Mouse (Mus musculus): ENCODE measurements around the gene Fap. TPM values are rescaled to one million over a fixed set of nuclear protein-coding genes. Genes with fewer than 3 reads are reported as not detected.

Gene Fap
- total and polyA plus RNA-seq, 2 experiments from 2014 or later, result 0.86 to 3.3 TPM

DNA sequence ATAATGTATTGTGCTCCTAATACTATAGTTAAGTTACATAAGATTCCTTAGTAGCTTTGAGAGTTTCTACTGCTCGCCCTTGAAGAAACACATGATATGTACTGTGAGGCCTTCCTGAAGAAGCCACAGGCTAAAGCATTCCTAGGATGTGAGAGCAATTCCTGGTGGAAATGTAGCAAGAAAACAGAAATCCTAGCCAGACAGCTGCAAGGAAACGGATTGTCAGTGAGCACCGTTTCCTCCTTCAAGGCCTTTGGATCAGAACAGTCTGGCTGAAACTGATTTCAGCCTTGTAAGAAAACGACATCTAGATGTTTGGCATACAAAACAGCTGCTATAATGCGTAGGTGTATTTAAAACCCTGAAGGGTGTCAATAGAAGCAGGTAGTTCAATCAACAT, 22.7 kb upstream of the Fap start:
- no peak overlapping the region for H3K27ac ChIP-seq (ENCODE audit: low read depth, low read length)
- H3K27me3 ChIP-seq (ENCODE audit: insufficient read depth, low read length), result no peaks in the 10 kb centered on the region
- H3K36me3 ChIP-seq (ENCODE audit: insufficient read depth), result no peaks in the 10 kb centered on the region
- H3K4me3 ChIP-seq (ENCODE audit: low read depth, low read length), result no peak overlapping the region
- ATAC-seq (no peak), DNase-seq (no peak)
- H3K4me1 ChIP-seq (ENCODE audit: insufficient read depth), result no peaks in the 10 kb centered on the region
- TF ChIP-seq CTCF (IDR thresholded peaks at IDR 0.05; ENCODE audit: low read depth), result no peak
- no peak overlapping the region for H3K9ac ChIP-seq
- 92% methylated on average over 5 of the region's 5 CpGs for WGBS
- no peaks in the 10 kb centered on the region for H3K9me3 ChIP-seq (ENCODE audit: low read length)
- H3K4me2 ChIP-seq (ENCODE audit: low read depth), result no peak overlapping the region

GRCm38 (mm10) chr2:62594491-62594890, 20.6 kb upstream of the Fap start:
- H3K27ac ChIP-seq (ENCODE audit: low read depth, low read length), result no peak overlapping the region
- H3K4me3 ChIP-seq (ENCODE audit: low read depth, low read length), result no peak overlapping the region
- 61% methylated on average over 2 of the region's 2 CpGs for WGBS
- H3K4me1 ChIP-seq (ENCODE audit: insufficient read depth), result no peaks in the 10 kb centered on the region
- H3K4me2 ChIP-seq (ENCODE audit: low read depth), result no peak overlapping the region
- no peak for ATAC-seq
- no peaks in the 10 kb centered on the region for H3K9me3 ChIP-seq (ENCODE audit: low read length)
- H3K9ac ChIP-seq, result no peak overlapping the region
- no peak for DNase-seq
- no peaks in the 10 kb centered on the region for H3K27me3 ChIP-seq (ENCODE audit: insufficient read depth, low read length)
- TF ChIP-seq CTCF (IDR thresholded peaks at IDR 0.05; ENCODE audit: low read depth), result no peak
- no peaks in the 10 kb centered on the region for H3K36me3 ChIP-seq (ENCODE audit: insufficient read depth)

DNA sequence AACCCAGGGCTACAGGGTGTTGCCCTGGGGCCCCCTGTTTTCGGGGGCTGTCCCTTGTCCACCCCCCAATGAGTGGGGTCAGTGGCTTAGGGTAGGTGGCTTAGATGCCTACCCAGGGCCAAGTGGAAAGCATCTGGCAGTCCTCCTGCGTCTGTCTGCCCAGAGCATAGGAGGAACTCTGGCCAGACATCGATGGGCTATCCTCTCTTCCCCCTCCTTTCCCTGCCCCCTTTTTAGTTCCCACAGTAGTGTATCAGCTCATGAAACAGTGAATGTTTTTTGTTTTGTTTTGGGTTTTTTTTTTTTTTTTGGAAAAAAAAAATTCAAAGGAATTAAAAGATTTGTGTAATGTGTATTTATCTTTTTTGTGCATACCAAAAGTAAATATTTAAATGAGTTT, 17.7 kb upstream of the Fap start:
- ATAC-seq, result no peak
- 76% methylated on average over 3 of the region's 3 CpGs for WGBS

DNA sequence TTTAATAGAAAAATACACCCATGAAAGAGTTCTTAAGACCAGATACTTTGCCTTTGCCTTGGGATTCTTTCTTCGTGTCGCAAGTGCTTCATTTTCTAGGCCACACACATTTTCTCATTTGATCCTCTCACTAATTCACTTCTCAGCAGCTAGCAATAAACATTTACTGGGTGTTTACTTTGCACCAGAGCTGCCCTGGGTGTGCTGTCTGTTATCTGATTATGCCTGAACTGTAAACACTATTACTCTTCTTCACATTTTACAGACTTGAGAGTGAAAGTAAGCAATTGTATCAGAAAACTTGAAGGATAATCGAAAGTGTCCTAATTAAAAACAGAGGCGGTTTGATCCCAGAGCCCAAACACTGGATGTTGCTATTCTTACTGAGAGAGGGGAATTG, 15.5 kb upstream of the Fap start:
- no peak overlapping the region for H3K27ac ChIP-seq (ENCODE audit: low read depth, low read length)
- H3K27me3 ChIP-seq (ENCODE audit: insufficient read depth, low read length), result no peaks in the 10 kb centered on the region
- H3K9me3 ChIP-seq (ENCODE audit: low read length), result no peaks in the 10 kb centered on the region
- no peaks in the 10 kb centered on the region for H3K4me1 ChIP-seq (ENCODE audit: insufficient read depth)
- no peaks in the 10 kb centered on the region for H3K36me3 ChIP-seq (ENCODE audit: insufficient read depth)
- DNase-seq, result no peak
- TF ChIP-seq CTCF (IDR thresholded peaks at IDR 0.05; ENCODE audit: low read depth), result no peak
- H3K9ac ChIP-seq, result no peak overlapping the region
- no peak overlapping the region for H3K4me3 ChIP-seq (ENCODE audit: low read depth, low read length)
- H3K4me2 ChIP-seq (ENCODE audit: low read depth), result no peak overlapping the region
- no peak for ATAC-seq
- WGBS, result 88% methylated on average over 4 of the region's 4 CpGs

More for the DNA sequence above, 17.7 kb upstream of the Fap start:
- no peaks in the 10 kb centered on the region for H3K9me3 ChIP-seq (ENCODE audit: low read length)
- H3K9ac ChIP-seq, result no peak overlapping the region
- TF ChIP-seq CTCF (IDR thresholded peaks at IDR 0.05; ENCODE audit: low read depth), result no peak
- no peak for DNase-seq
- H3K36me3 ChIP-seq (ENCODE audit: insufficient read depth), result no peaks in the 10 kb centered on the region
- H3K4me2 ChIP-seq (ENCODE audit: low read depth), result no peak overlapping the region
- no peaks in the 10 kb centered on the region for H3K4me1 ChIP-seq (ENCODE audit: insufficient read depth)
- H3K27ac ChIP-seq (ENCODE audit: low read depth, low read length), result no peak overlapping the region
- no peak overlapping the region for H3K4me3 ChIP-seq (ENCODE audit: low read depth, low read length)
- H3K27me3 ChIP-seq (ENCODE audit: insufficient read depth, low read length), result no peaks in the 10 kb centered on the region

DNA sequence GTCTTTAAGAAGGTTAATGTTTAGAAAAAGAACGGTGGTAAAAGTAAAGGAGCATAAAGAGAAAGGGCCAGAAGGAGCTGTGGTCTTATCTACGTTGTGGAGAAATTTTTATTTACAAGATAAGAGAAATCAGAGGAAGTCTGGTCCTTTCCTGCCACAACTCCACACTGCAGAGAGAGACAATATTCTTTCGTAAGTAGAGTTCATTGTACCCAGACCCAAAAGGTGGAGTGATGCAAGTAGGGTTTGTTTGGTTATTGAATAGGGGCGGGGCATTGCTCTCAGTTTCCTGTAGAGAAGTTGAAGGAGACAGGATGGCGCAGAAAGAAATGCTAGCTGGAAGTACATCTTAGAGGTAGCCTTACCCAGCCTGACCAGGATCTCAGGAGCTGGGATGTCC, 11.9 kb upstream of the Fap start:
- Histone ChIP-seq H3K4me2 (ENCODE audit: low read depth) (no peak overlapping the region), H3K9ac (no peak overlapping the region), H3K36me3 (ENCODE audit: insufficient read depth) (no peaks in the 10 kb centered on the region), H3K9me3 (ENCODE audit: low read length) (no peaks in the 10 kb centered on the region), H3K27me3 (ENCODE audit: insufficient read depth, low read length) (no peaks in the 10 kb centered on the region), H3K4me1 (ENCODE audit: insufficient read depth) (no peaks in the 10 kb centered on the region), H3K27ac (ENCODE audit: low read depth, low read length) (no peak overlapping the region), H3K4me3 (ENCODE audit: low read depth, low read length) (no peak overlapping the region)
- no peak for TF ChIP-seq CTCF (IDR thresholded peaks at IDR 0.05; ENCODE audit: low read depth)
- 90% methylated on average over 5 of the region's 5 CpGs for WGBS
- ATAC-seq (no peak), DNase-seq (no peak)

- Histone ChIP-seq H3K27ac (ENCODE audit: low read depth, low read length) (no peak overlapping the region), H3K9ac (no peak overlapping the region), H3K4me2 (ENCODE audit: low read depth) (no peak overlapping the region), H3K27me3 (ENCODE audit: insufficient read depth, low read length) (no peaks in the 10 kb centered on the region), H3K4me3 (ENCODE audit: low read depth, low read length) (no peak overlapping the region), H3K4me1 (ENCODE audit: insufficient read depth) (no peaks in the 10 kb centered on the region), H3K9me3 (ENCODE audit: low read length) (no peaks in the 10 kb centered on the region), H3K36me3 (ENCODE audit: insufficient read depth) (no peaks in the 10 kb centered on the region)
- ATAC-seq (no peak), DNase-seq (no peak)
- no peak for TF ChIP-seq CTCF (IDR thresholded peaks at IDR 0.05; ENCODE audit: low read depth)
- 75% methylated on average over 3 of the region's 3 CpGs for WGBS
Observed at GRCm38 (mm10) chr2:62574962-62575361, 1.1 kb upstream of the Fap start.

GRCm38 (mm10) chr2:62574250-62574649, 375 bp upstream of the Fap start:
- Histone ChIP-seq H3K4me1 (ENCODE audit: insufficient read depth) (no peaks in the 10 kb centered on the region), H3K4me2 (ENCODE audit: low read depth) (no peak overlapping the region), H3K36me3 (ENCODE audit: insufficient read depth) (no peaks in the 10 kb centered on the region), H3K9me3 (ENCODE audit: low read length) (no peaks in the 10 kb centered on the region), H3K27ac (ENCODE audit: low read depth, low read length) (no peak overlapping the region), H3K9ac (no peak overlapping the region), H3K27me3 (ENCODE audit: insufficient read depth, low read length) (no peaks in the 10 kb centered on the region), H3K4me3 (ENCODE audit: low read depth, low read length) (no peak overlapping the region)
- no peak for ATAC-seq
- TF ChIP-seq CTCF (IDR thresholded peaks at IDR 0.05; ENCODE audit: low read depth), result no peak
- DNase-seq, result no peak
- 69% methylated on average over 7 of the region's 7 CpGs for WGBS

Measured in forebrain, postnatal 0 days (tissue).